Mouse (Mus musculus): ENCODE data around the gene Zfp541. TPM values are rescaled to one million over a fixed set of nuclear protein-coding genes. Genes with fewer than 3 reads are reported as not detected.

Zfp541 gene
- polyA plus RNA-seq, 1 experiment = not detected

DNA sequence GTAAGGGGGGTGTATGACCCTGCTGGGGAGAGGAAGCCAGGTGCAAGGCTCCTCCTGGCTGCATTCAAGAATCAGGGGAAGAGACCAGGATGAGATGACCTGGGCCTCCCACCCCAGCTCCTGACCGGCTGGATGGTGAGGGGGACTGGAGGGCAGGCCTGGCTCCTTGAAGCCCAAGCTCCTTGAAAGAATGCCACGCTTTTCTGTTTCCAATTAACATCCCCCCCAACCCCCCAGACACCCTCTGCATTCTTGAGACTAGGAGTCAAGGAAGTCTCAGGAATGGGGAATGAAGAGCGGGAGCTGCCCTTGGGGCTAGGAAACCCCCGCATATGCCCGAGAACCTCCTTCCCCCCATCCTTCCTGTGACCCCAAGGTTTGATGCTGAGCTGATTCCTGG lies 17.1 kb upstream of the Zfp541 start:
- Histone ChIP-seq H3ac (ENCODE audit: control insufficient read depth, insufficient read length) (no peak overlapping the region), H3K27me3 (ENCODE audit: control insufficient read depth, insufficient read depth, insufficient read length) (no peaks in the 10 kb centered on the region), H3K36me3 (ENCODE audit: control insufficient read depth, insufficient read depth) (no peaks in the 10 kb centered on the region), H3K79me2 (ENCODE audit: control insufficient read depth, insufficient read depth) (peaks cover 79% of the 10 kb centered on the region), H3K4me3 (no peak overlapping the region), H3K4me2 (ENCODE audit: low read depth) (no peak overlapping the region)
- TF ChIP-seq CEBPB (IDR thresholded peaks at IDR 0.05; ENCODE audit: insufficient read depth, poor library complexity, severe bottlenecking) (no peak), MYOD1 (IDR thresholded peaks at IDR 0.05; ENCODE audit: control insufficient read depth in 1 of 3, insufficient read length in 2 of 3, low read depth in 2 of 3) (no peak), USF1 (IDR thresholded peaks at IDR 0.05; ENCODE audit: low read depth) (no peak), POLR2AphosphoS2 (IDR thresholded peaks at IDR 0.05; ENCODE audit: insufficient read length, low read depth) (no peak)

DNA sequence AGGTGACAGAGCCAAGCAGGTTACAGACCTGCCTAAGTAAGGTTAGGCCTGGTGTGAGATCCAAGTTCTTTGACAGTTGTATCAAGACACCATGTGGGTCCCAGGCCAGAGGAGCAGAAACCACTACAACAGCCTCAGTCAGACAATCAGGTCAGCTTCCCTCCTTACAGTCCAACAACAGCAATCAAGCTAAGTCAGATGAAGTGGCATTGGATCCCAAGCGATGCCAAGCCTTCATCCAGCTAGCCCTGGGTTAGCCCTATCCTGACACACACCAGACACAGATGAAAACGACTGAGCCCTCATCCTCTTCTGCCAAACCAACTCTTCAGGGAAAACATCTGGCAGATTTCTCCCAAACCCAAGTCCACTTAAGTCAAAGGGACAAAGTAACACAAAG lies 16.1 kb upstream of the Zfp541 start:
- H3K4me3 ChIP-seq = peak overlapping the region; percentile 73

DNA sequence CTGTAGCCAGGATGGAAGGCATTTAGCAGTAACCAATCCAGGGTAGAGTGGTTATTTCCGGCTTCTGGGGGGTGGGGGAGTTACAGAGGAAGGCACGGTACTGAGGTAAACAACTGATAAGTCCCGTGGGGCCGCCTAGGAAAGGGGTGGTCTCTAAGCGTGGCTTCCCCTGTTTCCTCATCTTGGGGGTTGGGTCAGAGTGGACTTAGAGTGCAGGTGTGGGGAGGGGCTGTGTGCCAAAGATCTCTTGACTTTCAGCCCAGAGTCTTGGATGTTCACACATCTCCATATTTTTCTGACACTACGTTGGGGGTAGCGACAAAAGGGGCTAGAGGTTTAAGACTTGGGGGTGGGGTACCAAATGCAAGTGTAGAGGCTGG lies 15.5 kb upstream of the Zfp541 start:
- TF ChIP-seq TCF12 (IDR thresholded peaks at IDR 0.05; ENCODE audit: insufficient read depth, poor library complexity, severe bottlenecking) (no peak), TCF3 (IDR thresholded peaks at IDR 0.05; ENCODE audit: insufficient read length, low read depth) (no peak), E2F4 (IDR thresholded peaks at IDR 0.05; ENCODE audit: insufficient read depth) (no peak), MAX (IDR thresholded peaks at IDR 0.05; ENCODE audit: low read depth) (no peak), MYOG (IDR thresholded peaks at IDR 0.05; ENCODE audit: control insufficient read depth in 1 of 3, insufficient read depth in 1 of 3, insufficient read length in 2 of 3, low read depth in 2 of 3) (no peak), POLR2AphosphoS2 (IDR thresholded peaks at IDR 0.05; ENCODE audit: insufficient read length, low read depth) (no peak), USF1 (IDR thresholded peaks at IDR 0.05; ENCODE audit: low read depth) (no peak), REST (IDR thresholded peaks at IDR 0.05; ENCODE audit: insufficient read depth, insufficient read length) (no peak), SRF (IDR thresholded peaks at IDR 0.05; ENCODE audit: control insufficient read depth, insufficient read length, low read depth) (no peak), MYOD1 (IDR thresholded peaks at IDR 0.05; ENCODE audit: control insufficient read depth in 1 of 3, insufficient read length in 2 of 3, low read depth in 2 of 3) (no peak), POLR2A (IDR thresholded peaks at IDR 0.05; ENCODE audit: insufficient read length, low read depth) (no peak), CEBPB (IDR thresholded peaks at IDR 0.05; ENCODE audit: insufficient read depth, poor library complexity, severe bottlenecking) (no peak)
- Histone ChIP-seq H3K79me2 (ENCODE audit: control insufficient read depth, insufficient read depth) (peaks cover 63% of the 10 kb centered on the region), H3K36me3 (ENCODE audit: control insufficient read depth, insufficient read depth) (no peaks in the 10 kb centered on the region), H3K27me3 (ENCODE audit: control insufficient read depth, insufficient read depth, insufficient read length) (no peaks in the 10 kb centered on the region), H3K4me3 (peak overlapping the region; percentile 73), H3K4me2 (ENCODE audit: low read depth) (peak overlapping the region; percentile 86), H3ac (ENCODE audit: control insufficient read depth, insufficient read length) (peak overlapping the region; percentile 16)

More for the DNA sequence above, 16.1 kb upstream of the Zfp541 start:
- peaks cover 69% of the 10 kb centered on the region for H3K79me2 ChIP-seq (ENCODE audit: control insufficient read depth, insufficient read depth)
- peak overlapping the region; percentile 86 for H3K4me2 ChIP-seq (ENCODE audit: low read depth)
- H3ac ChIP-seq (ENCODE audit: control insufficient read depth, insufficient read length) = no peak overlapping the region
- no peaks in the 10 kb centered on the region for H3K27me3 ChIP-seq (ENCODE audit: control insufficient read depth, insufficient read depth, insufficient read length)
- TF ChIP-seq MYOD1 (IDR thresholded peaks at IDR 0.05; ENCODE audit: control insufficient read depth in 1 of 3, insufficient read length in 2 of 3, low read depth in 2 of 3) = no peak
- no peak for TF ChIP-seq TCF3 (IDR thresholded peaks at IDR 0.05; ENCODE audit: insufficient read length, low read depth)
- TF ChIP-seq POLR2A (IDR thresholded peaks at IDR 0.05; ENCODE audit: insufficient read length, low read depth) = no peak
- TF ChIP-seq POLR2AphosphoS2 (IDR thresholded peaks at IDR 0.05; ENCODE audit: insufficient read length, low read depth) = no peak
- no peak for TF ChIP-seq MAX (IDR thresholded peaks at IDR 0.05; ENCODE audit: low read depth)
- TF ChIP-seq REST (IDR thresholded peaks at IDR 0.05; ENCODE audit: insufficient read depth, insufficient read length) = no peak
- no peak for TF ChIP-seq TCF12 (IDR thresholded peaks at IDR 0.05; ENCODE audit: insufficient read depth, poor library complexity, severe bottlenecking)
- no peak for TF ChIP-seq E2F4 (IDR thresholded peaks at IDR 0.05; ENCODE audit: insufficient read depth)
- TF ChIP-seq MYOG (IDR thresholded peaks at IDR 0.05; ENCODE audit: control insufficient read depth in 1 of 3, insufficient read depth in 1 of 3, insufficient read length in 2 of 3, low read depth in 2 of 3) = no peak
- no peak for TF ChIP-seq USF1 (IDR thresholded peaks at IDR 0.05; ENCODE audit: low read depth)
- no peak for TF ChIP-seq CEBPB (IDR thresholded peaks at IDR 0.05; ENCODE audit: insufficient read depth, poor library complexity, severe bottlenecking)
- TF ChIP-seq SRF (IDR thresholded peaks at IDR 0.05; ENCODE audit: control insufficient read depth, insufficient read length, low read depth) = no peak
- H3K36me3 ChIP-seq (ENCODE audit: control insufficient read depth, insufficient read depth) = no peaks in the 10 kb centered on the region

DNA sequence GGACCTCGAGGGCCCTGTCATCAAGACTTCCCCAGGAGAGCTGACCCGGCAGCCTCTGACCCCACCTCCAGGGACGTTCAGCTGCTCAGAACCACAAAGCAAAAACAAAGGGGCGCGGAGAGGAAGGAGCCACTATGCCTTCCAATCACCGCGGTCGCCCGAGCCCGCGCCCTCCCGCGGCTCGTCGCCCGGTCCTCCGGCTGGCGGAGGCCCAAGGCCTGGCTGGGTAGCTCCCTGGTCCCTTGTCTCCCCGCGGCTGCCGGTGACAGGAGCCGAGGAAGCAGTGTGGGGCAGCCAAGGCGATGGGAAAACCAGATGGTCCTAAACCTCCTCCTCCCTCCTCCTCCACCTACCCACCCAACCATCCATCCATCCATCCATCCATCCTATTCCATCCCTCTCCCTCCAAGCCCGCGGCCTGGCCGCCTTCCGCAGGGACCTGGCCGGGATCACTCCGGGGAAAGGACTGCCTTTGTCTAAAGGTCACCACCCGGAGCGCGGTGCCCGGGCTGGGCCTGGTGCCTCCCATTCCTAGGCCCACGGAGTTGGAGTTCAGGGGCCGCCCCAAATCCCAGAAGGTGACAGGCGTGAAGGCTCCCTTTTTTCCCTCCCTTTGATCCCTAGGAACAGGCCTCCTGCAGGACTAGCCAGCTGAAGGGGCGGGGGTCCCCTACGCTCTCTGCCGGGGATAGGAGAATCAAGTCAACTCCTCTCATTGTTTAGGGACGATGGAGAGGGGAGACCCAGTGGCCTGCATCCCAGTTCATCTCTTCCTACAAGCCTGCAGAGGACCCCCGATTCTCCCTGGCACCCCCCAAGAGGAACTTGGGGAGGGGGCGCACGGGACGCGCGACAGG lies 14.9 kb upstream of the Zfp541 start:
- Histone ChIP-seq H3K4me3 (peak overlapping the region; percentile 73), H3K36me3 (ENCODE audit: control insufficient read depth, insufficient read depth) (no peaks in the 10 kb centered on the region), H3K79me2 (ENCODE audit: control insufficient read depth, insufficient read depth) (peaks cover 57% of the 10 kb centered on the region), H3K27me3 (ENCODE audit: control insufficient read depth, insufficient read depth, insufficient read length) (no peaks in the 10 kb centered on the region), H3ac (ENCODE audit: control insufficient read depth, insufficient read length) (peak overlapping the region; percentile 16), H3K4me2 (ENCODE audit: low read depth) (peak overlapping the region; percentile 86)
- TF ChIP-seq SRF (IDR thresholded peaks at IDR 0.05; ENCODE audit: control insufficient read depth, insufficient read length, low read depth) (no peak), MAX (IDR thresholded peaks at IDR 0.05; ENCODE audit: low read depth) (no peak), TCF3 (IDR thresholded peaks at IDR 0.05; ENCODE audit: insufficient read length, low read depth) (no peak), CEBPB (IDR thresholded peaks at IDR 0.05; ENCODE audit: insufficient read depth, poor library complexity, severe bottlenecking) (no peak), E2F4 (IDR thresholded peaks at IDR 0.05; ENCODE audit: insufficient read depth) (no peak), MYOD1 (IDR thresholded peaks at IDR 0.05; ENCODE audit: control insufficient read depth in 1 of 3, insufficient read length in 2 of 3, low read depth in 2 of 3) (peak in 1 of 3 experiments; percentile 5), REST (IDR thresholded peaks at IDR 0.05; ENCODE audit: insufficient read depth, insufficient read length) (no peak), POLR2A (IDR thresholded peaks at IDR 0.05; ENCODE audit: insufficient read length, low read depth) (peak; percentile 42), TCF12 (IDR thresholded peaks at IDR 0.05; ENCODE audit: insufficient read depth, poor library complexity, severe bottlenecking) (no peak), USF1 (IDR thresholded peaks at IDR 0.05; ENCODE audit: low read depth) (no peak), MYOG (IDR thresholded peaks at IDR 0.05; ENCODE audit: control insufficient read depth in 1 of 3, insufficient read depth in 1 of 3, insufficient read length in 2 of 3, low read depth in 2 of 3) (peak in 1 of 3 experiments; percentile 56), POLR2AphosphoS2 (IDR thresholded peaks at IDR 0.05; ENCODE audit: insufficient read length, low read depth) (peak; percentile 28)

Measured in myocyte (in vitro differentiated cells).